Mouse (Mus musculus): ENCODE results near the gene Elmo2.

The Elmo2 gene

DNA sequence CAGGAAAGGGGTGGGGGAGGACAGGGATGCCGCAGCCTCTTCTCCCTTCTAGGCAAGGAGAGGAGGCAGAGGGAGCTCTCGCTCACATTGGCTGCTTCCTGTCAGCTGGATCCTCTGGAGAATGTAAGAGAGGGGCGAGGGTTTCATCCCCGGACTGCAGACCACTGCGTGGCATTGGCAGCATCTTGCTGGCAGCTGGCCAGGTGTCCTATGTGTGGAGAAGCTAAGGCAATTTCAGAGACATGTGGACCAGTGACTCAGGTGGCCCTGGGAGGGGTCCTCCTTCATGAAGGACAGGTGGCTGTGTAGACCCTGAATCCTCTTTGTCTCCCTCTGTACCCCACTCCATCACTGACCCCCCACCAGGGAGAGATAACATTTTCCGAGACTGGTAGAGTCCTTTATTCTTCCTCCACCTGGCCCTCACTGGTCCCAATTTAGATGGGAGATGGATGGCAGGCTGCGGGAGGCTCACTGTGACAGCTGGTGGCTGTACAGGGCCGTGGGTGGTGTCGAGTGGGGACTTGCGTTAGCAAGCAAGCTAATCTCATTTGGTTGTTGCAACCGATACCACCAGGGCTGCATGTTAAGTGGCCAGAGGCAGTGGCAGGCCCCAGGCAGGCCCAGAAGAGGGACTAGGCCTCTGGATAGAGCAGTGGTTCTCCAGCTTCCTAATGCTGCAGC, 69.0 kb downstream of the Elmo2 start:
- no peak for DNase-seq (ENCODE audit: low read depth, low spot score)

DNA sequence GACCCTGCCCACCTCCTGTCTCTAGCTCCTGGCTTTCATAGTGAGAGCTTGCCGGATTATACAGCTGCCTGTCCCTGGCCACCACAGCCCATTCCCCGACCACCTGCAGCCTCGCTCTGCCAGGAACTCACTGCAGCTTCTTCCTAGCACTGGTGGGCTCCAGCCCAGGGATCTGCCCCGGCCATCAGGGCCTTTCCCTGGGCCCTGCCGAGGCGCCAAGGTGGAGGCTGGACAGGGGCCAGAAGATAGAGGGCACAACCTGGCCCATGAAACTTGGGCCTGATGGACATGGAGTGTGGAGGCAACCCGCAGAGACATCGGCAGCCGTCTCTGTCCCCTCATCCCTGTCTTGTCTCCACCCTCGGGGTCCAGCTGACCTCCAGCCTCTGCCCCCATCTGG, 70.1 kb downstream of the Elmo2 start:
- DNase-seq (ENCODE audit: low read depth, low spot score) = no peak

DNA sequence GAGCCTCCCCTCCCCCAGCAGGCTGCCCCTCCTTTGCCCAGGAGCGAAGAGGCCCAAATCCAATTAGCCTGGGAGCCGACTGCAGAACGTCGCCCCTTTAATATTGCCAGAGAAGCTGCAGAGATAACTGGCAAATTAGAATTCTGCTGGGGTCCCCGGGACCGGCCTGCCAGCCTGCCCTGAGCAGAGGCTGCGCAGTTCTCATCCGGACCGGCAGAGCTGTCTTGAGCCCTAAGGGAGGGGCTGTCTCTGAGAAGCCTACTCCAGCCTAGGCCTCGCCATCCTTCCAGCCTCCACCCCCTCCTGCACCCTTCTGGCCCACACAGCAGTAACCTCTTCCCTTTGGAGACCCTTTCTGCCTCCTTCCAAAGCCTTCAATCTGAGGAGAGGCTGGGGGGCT, 72.4 kb downstream of the Elmo2 start:
- no peak for DNase-seq (ENCODE audit: low read depth, low spot score)

DNA sequence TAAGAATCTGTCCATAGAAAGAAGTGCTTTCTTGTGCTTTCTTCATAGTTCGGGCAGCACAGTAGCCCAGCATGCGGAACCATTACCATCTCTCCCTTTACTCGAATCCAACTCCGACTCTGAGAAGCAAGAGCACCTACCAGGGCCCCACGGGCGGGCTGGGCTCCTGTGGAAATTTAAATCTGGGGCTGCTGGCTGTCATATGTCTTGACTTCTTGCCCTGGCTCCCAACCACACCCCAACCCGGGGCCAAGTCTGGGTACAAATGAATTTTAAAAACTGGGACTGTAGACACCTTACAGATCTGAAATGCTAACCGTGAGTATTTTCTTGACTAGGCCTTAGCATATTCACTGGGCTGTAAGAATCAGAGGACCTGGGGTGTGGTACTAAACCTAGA, 73.0 kb downstream of the Elmo2 start:
- no peak for DNase-seq (ENCODE audit: low read depth, low spot score)

DNA sequence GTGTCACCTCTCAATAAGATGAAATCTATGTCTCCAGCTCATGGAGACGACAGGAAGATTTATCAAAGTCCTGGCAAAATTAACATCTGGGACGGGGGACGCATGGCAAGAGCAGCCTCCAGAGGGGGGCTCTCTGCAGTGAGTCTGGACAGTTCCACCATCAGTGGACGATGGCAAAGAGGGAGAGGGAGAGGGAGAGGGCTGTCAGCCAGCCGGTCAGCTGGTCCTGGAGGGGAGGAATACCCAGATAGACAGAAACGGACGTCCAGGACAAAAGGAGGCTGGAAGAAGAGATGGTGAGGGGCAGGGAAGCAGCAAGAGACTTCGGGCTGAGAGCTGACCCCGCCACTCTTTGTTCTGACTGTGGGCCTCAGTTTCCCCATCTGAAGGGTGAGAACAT, 73.5 kb downstream of the Elmo2 start:
- no peak for DNase-seq (ENCODE audit: low read depth, low spot score)

DNA sequence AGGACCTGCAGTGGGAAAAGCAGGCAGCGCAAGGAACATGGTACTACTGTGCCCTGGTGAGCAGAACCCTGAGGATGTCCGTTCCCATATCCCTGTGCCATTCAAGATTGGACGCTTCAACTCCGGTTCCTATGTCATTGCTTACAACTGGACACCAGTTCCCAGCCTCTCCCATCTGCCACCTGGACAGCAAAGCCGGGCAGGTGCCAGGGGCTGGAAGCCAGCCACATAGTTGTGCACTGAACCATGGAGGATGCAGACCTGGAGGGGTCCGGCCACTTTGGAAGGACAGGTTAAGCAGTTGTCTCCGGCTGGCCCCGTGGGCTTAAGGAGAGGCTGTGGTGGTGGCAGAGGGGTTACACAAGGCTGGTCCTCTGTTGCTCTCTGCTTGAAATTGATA, 73.9 kb downstream of the Elmo2 start:
- DNase-seq (ENCODE audit: low read depth, low spot score) = no peak

DNA sequence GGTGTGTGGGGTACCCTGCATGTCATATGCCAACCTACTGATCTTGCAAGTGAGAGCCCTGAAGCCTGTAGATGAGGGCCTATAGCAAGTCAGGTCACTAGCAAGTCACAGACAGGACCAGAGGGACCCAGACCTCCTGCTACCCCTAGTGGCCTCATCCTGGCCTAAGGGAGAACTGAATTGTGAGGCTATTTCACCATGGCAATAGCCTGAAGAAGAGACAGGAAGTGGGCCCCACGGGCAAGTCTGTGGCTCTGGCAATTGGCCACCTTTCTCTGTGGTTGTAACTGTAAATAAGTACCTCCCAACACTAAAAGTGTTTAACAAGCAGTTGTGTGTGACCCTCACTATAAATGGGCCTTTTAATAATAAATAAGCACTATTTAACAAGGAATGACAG, 75.4 kb downstream of the Elmo2 start:
- DNase-seq (ENCODE audit: low read depth, low spot score) = no peak

DNA sequence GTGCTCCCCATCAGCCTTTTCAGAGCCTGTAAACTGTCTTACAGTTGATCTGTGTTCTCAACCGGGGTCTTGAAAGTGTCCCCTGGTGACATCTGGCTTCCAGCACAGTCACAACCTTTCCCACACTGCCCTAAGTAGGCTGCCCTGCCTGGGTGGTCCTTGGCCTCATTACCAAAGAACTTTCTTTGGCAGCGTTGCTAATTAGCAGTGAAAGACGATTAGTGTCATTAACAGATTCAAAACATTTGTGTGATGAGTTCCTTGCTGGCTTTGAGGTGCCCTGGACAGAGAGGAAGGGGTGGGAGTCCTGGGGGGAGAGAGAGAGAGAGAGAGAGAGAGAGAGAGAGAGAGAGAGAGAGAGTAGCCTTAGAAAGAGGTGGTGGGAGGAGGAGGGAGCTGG, 77.3 kb downstream of the Elmo2 start:
- DNase-seq (ENCODE audit: low read depth, low spot score) = no peak

DNA sequence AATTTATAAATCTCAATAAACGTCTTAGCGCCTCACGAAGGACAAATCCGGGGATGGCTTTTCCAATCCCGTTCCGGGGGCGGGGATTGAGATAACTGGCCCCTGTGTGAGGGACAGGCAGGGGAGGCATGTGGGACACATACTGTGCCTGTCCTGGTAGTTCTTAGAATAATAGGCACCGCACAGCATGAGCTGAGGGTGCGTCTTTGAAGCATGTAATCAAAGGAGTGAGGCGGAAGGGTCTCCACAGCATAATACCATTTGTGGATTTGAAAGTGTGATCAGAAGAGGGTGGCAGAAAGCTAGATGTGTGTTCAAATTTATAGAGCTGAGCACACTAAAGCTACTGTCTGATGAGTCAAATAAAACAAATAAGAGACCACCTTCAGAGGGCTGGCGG, 79.9 kb downstream of the Elmo2 start:
- DNase-seq (ENCODE audit: low read depth, low spot score) = no peak

DNA sequence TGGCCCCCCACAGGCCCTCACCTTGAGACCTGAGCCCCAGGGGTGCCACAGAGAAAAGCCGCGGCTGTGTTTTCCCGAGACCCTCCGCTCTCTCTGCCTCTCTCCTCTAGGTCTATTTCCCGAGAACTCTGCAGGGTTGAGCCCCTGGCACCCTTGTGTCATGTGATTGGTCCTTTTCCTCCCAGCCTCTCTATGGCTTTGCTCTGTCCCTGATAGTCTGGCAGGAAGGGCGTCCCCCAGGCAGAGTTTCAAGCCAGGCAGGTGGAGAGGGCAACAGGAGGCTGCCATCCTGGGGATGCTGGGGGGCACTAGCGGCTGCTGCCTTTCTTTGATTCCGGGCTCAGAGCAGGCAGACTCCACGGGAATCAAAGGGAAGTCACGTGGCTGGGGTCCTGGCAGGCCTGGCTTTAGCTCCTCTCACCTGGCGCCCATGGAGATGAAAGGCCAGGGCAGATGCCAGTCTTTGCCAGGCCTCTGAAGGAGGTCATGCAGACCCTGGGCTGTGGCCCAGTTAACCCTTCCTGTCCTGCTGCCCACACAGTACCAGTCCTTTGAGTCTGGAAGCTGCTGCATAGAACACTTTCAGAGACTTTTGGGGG, 83.1 kb downstream of the Elmo2 start:
- DNase-seq (ENCODE audit: low read depth, low spot score) = no peak

DNA sequence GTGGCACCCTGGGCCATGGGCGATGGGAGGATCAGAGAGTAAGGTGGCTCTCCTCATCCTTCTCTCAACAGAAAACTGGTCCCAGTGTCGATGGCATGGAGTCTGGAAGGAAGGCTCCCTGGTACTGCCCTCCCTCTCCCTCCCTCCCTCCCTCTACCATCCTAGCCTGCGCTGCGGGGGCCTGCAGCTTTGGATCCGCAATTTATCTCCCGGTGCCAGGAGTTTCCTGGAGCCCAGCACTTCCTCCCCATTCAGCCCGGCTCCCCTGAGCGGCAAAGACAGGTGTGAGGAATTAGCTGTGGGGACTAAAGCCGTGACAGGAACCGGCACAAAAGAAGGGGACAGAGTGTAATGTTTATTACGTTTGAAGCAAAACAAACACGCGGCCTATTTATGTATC, 83.7 kb downstream of the Elmo2 start:
- DNase-seq (ENCODE audit: low read depth, low spot score) = no peak

DNA sequence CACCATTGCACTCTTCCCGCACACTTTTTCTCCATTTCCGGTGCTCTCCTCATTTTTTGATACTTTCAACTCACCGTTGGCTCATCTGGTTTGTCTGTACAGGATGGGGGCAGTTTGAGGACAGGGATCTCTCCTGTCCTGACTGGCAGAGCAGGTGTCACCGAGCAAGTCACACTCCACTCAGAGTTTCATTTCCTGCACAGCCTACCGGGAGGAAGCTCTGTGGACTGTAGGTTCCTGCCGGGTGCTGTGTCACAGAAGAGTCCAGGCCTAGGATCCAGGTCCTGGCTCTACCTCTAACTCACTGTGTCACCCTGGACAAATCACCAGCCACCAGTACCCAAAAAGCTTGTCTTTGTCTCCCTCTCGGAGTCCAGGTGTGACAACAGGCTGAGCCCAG, 84.5 kb downstream of the Elmo2 start:
- DNase-seq (ENCODE audit: low read depth, low spot score) = no peak

DNA sequence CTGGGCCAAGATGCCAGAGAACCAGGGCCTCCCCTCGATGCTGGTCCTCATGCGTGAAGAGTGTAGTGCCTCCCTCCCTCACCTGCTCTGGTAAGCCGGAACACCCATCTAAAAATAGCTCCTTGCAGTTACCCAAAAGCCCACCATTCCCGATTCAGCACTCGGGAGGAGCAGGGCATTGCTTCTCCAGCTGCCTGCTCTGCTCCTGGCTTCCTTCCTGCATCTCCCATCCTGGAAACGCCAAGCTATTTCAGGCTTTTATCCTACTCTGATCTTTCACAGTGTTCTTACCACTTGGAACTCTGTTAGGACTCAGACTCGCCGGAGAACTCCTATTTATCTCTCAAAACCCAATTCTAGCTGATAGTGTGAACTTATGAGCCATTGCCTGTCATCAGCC, 85.9 kb downstream of the Elmo2 start:
- no peak for DNase-seq (ENCODE audit: low read depth, low spot score)

DNA sequence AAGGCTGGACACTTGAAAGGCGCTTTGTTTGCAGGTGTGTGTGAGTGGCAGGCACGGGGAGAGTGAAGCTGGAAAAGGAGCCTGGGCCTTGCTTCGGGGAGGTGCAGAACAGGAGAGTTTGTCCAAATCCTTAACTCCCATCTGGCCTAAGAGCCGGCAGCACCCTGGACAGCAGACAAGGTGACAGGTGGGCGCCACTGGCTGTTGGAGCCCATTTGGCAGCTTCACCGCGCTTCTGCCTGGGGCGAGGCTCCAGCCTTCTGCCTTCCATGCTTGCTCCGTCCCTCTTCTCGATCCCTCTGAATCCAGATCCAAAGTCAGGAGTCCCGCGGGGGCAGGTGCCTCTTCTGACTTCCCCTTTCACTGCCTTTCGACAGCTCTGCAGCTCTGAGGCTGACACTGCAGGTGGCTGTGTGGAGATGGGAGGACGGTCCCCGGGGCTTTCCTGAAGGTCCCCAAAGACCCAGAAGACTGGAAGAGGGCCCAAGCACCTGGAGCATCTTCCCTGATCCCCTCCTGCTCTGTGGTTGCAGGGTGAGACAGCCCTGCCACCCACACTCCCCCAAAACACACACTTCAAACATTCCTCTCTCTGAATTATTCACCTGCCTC, 86.6 kb downstream of the Elmo2 start:
- DNase-seq (ENCODE audit: low read depth, low spot score) = peak; percentile 69

DNA sequence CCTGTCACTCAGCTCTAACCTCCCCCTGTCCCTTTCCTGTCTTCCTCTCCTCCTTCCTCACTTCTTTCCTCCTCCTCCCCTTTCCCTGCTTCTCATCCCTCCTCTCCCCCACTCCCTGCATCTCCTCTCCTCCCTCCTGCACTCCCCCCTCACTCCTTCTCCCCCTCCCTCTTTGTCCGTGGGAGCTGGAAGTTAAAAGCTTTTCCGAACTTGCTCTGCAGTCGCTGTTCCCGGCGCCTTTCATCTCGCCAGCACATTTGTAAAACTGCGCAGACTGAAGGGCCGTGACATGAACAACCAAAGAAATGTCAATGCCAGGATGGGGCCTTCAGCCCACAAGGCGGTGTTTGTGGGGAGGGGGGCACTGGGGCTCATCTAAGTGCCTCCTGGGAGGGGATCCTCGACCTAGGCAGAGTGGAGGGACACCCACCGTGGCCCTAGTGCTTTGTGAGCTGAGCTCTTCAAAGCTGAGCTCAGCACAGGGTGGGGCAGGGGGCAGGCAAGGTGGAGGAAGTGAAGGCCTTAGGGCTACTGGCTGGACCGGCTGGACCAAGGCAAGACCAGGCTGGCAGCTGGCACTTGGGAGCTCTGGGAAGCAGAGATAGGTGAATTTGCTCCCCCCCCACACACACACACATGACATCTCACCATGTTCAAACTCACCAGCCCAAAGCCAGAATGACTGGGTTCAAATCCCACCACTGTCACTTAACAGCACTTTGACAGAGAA, 87.7 kb downstream of the Elmo2 start:
- no peak for DNase-seq (ENCODE audit: low read depth, low spot score)
